Mouse (Mus musculus): Measurements from ENCODE around the gene Qsox1.

Qsox1 gene

DNA sequence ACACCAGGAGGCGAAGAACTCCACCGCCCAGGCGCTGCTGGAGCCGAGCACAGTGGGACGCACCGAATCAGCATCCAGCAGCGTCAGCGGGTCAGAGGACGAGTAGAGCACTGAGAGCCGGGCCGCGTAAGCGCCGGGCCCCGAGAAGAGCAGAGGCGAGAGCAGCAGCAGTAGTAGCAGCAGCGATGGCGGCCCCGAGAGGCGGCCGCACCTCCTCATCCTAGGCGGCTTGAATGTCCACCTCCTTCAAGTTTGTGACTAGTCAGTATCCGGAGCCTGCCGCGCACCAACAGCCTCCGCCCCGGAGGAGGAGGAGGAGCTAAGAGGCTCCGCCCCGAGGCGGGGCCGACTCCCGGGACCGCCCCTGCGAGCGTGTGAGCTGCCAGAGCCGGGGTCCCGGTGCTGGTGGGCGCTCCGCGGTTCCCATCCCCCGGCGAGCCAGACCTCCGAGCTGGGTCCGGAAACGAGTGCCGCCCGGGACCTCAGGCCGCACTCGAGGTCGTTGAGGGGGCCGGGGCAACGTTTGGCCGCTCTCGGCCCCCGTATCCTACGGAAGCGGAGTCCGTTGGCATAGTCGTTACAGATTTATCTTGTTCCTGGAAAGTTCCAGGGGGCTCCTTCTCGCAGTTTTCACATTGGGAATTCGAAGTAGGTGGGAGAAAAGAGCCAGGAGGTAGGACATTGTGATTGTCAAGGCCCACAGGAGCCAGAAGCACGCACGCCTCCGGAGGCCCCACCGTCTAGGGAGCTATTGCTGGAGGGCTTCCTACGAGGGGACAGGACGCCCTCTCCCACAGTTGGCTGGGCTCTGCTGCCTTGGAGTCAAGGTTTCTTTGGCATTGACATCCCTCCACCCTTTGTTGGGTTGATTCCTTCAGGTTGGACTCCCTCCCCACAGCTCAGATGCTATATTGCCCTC is at the start of gene Qsox1:
TSS of gene Qsox1 (minus strand) at position 309 of the 919 bp plus-strand sequence.
- POLR2A ChIA-PET = interaction anchor here (0.6 to 2.4 kb wide), 50 partner anchors 9 to 1026 kb away, joined by 3 to 13 read pairs (median 3); partner anchors contain the start of genes Tor1aip1 (in 3 of the 4), Tor1aip2 (in 3 of the 4), Cep350 (in 2 of the 4) and Abl2 (in 1 of the 4)
- CTCF ChIA-PET = interaction anchor here in 1 of 4 experiments (0.5 kb wide), 1 partner anchor 1125 kb away, joined by 6 read pairs; no protein-coding TSS in a partner anchor

DNA sequence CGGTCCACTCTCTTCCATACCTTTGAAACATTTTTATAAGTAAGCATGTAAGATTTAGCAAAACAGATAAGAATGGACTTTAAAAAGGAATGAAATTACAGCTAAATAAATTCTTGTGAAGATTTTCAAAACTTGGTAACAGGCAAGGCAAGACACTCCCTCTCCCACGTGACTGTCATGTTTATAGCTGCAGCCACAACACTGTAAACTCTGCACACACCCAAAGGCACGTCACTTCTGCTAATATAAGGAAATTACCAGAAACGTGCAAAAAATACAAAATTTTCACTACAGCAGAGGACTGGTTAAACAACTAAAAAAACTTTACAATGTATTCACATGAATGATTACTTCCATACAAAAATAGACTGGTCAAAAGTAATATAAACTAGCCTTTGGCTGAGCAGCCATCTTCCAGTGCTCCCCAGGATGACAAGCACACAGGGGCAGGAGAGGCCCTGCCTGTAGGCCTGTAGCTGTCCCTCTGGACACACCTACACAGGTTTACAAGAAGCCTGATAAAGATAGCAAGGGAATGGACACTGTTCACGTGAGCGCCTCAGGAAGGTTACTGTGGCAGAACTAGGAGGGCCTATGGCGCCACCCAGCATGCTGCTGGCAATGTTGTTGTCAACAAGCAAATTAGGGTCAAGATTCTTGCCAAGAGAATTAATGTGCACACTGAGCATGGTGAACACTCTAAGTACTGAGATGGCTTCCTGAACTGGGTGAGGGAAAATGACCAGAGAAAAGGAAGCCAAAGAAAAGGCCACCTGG is 42.4 kb upstream of the Qsox1 start:
- POLR2A ChIA-PET = interaction anchor here in 1 of 4 experiments (0.9 to 1.5 kb wide), 2 partner anchors 12 to 118 kb away, joined by 4 read pairs; partner anchors contain the start of gene Cep350

DNA sequence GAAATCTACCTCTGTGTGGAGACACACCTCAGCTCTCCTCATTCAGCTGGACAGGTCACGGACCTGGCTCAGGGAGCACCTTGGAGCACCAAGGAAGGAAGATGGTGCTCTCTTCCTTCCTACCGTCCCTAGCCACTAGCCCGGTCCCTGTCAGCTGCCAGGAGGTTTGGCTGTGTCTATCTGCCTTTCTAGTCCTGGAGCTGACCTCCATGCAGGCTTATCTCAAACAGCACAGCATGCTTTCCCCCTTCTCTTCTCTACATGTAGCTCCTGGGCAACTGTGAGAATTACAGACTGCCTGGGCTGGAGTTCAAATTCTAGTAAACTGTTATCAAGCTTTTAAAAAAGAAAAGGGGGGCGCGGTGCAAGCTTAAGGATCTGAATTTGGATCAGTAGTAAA is 40.3 kb upstream of the Qsox1 start:
- CTCF ChIA-PET = interaction anchor here in 1 of 4 experiments (0.5 kb wide), 1 partner anchor 120 kb away, joined by 5 read pairs; the partner anchor contains the start of gene Cep350
- POLR2A ChIA-PET = interaction anchor here in 3 of 4 experiments (0.6 to 1.4 kb wide), 3 partner anchors 9 to 117 kb away, joined by 3 to 4 read pairs (median 3); partner anchors contain the start of gene Qsox1 (in 1 of the 3)

More for the DNA sequence above, 42.4 kb upstream of the Qsox1 start:
- CTCF ChIA-PET = interaction anchor here in 1 of 4 experiments (0.6 kb wide), 1 partner anchor 184 kb away, joined by 3 read pairs; no protein-coding TSS in a partner anchor

DNA sequence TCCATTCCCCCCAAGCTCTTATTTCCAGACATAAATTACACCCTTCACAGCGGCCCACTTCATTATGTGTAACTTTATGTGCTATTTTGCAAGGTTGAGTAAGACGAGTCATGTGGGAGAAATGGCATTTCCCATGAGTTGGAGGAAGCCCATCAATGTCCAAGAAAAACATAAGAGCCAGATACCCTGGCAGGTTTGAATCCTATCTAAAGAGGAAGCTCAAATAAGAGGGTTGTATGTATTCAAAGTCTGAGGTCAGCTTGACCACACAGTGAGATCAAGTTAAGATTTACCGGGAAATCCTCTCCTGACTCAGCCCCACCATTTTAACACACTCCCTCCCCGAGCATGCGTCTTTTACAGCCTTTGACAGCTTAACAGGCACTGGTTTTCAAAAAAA is 31.5 kb upstream of the Qsox1 start:
- ChIA-PET CTCF (no interaction called here), POLR2A (interaction anchor here in 1 of 4 experiments (0.9 kb wide), 1 partner anchor 9 kb away, joined by 3 read pairs; no protein-coding TSS in a partner anchor)

DNA sequence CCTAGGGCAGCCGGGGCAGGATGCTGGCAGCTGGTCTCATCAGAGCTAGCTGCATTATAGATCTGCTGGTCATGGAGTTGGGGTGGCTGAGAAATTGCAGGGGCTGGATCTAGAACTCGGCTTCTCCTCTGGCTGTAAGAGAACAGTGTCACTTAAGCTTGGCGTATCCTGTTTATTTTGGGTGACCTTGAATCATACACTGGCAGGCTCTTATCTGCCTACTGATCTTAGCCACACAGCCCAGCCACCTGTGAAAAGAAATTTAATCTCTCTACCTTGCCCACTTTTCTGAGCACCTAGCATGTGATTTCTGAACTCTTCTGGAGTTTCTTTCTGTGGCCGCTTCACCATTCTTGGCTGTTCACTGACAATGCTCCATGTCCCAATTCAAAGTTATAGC is 30.8 kb upstream of the Qsox1 start:
- POLR2A ChIA-PET = interaction anchor here in 1 of 4 experiments (0.9 kb wide), 1 partner anchor 10 kb away, joined by 3 read pairs; no protein-coding TSS in a partner anchor

DNA sequence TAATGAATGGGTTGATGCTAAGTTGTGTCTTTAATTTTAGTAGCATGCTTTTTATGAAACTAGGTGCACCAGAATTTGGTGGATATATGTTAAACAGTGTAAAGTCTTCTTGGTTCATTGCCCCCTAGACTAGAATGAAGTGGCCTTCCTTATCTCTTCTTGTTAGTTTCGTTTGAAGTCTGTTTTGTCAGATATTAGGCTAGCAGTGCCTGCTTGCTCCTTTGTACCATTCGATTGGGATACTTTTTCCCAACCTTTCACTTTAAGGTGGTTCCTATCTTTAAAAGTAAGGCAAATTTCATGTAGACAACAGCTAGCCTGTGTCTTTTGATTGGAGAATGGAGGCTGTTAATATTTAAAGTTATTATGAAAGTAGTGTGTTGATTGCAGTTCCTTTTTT is 23.0 kb upstream of the Qsox1 start:
- CTCF ChIA-PET = no interaction called here
- POLR2A ChIA-PET = no interaction called here

More for the DNA sequence above, 30.8 kb upstream of the Qsox1 start:
- CTCF ChIA-PET = no interaction called here

DNA sequence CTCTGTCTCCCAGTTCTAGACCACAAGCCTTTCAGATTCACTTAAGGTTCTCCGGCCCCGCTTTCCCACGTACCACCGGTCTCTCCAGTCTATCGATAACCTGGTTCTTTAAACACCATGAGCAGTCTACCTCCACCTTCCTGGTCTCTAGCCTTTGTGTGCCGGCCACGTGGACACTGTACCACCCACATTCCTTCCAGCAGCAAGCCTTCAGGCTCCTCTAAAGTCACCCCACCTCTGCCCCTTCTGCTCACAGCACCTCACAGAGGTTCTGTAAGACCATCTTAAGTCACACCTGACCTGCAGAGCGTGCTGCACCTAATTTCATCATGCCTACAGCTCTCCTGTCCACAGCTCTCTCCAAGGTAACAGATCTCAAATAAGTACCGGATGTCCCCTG is 20.9 kb upstream of the Qsox1 start:
- CTCF ChIA-PET = interaction anchor here in 1 of 4 experiments (0.6 kb wide), 1 partner anchor 302 kb away, joined by 8 read pairs; no protein-coding TSS in a partner anchor
- POLR2A ChIA-PET = interaction anchor here in 1 of 4 experiments (0.6 kb wide), 1 partner anchor 287 kb away, joined by 3 read pairs; no protein-coding TSS in a partner anchor

DNA sequence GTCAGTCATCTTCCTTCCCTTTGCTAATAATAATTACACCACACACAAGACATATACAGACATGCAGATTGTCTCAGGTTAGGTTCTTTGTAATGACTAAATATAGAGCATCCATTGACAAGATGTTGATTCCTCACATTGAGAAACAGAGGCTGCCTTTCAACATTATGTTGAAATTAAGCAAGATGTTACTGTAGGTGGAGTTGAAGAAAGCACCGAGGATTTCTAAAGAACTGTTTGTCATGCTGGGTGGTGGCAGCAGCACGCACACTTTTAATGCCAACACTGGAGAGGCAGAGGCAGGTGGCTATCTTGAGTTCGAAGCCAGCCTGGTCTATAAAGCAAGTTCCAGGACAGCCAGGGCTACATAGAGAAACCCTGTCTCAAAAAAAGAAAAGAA is 19.3 kb upstream of the Qsox1 start:
- POLR2A ChIA-PET = interaction anchor here in 1 of 4 experiments (0.6 to 2.0 kb wide), 5 partner anchors 9 to 141 kb away, joined by 3 to 9 read pairs (median 4); partner anchors contain the start of genes Cep350 and Qsox1
- CTCF ChIA-PET = no interaction called here

DNA sequence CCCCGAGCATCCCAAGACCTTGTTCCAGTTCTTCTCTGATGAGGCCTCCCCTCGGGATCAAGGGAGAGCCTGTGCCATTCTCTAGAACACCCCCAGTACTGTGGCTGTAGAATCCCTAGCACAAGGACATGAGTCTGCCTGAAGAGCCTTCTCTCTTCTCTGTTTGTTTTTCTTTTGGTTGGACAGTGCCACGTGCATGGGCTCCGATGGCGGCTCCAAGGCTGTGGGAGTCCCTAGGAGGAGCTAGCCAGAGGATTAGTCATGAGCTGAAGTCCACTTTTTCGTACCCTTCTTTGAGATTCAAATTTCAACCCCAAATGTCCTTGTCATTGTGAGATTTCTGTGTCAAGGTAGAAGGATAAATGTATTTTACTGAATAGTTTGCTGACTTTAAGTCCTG is 18.2 kb upstream of the Qsox1 start:
- CTCF ChIA-PET = no interaction called here
- POLR2A ChIA-PET = interaction anchor here in 2 of 4 experiments (1.1 to 2.0 kb wide), 5 partner anchors 10 to 142 kb away, joined by 3 to 9 read pairs (median 7); partner anchors contain the start of genes Qsox1 (in 2 of the 2) and Cep350 (in 1 of the 2)

DNA sequence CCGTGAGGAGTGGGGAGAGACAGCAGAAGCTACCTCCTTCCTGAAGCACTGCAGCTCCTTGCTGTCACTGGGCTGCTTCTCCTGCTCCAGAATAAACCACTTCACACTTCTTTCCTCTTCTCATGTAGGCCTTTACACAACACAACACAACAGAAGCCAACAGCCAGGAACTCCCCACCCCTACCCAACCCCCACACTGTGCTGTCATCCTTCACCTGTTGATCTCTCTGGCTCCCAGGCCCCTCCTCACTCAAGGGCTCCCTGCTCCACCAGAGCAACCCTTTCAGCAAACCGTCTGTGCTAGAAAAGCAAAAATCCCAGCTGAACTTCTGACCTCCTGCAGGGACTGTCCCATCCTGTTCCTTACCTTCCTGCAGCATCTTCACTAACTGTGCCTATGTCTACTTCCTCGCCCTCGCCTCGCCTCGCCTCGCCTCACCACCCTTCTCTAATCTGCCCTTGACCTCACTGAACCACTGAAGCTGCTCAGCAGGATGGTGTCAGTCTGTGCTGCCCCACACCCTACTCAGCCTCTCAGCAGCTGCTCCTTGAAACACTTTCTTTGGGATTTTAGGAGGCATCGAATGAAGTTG is 15.1 kb upstream of the Qsox1 start:
- POLR2A ChIA-PET = interaction anchor here in 3 of 4 experiments (1.2 to 1.6 kb wide), 4 partner anchors 15 to 145 kb away, joined by 3 to 4 read pairs (median 4); partner anchors contain the start of gene Qsox1 (in 3 of the 3)
- CTCF ChIA-PET = interaction anchor here in 1 of 4 experiments (0.5 kb wide), 1 partner anchor 9 kb away, joined by 3 read pairs; no protein-coding TSS in a partner anchor

DNA sequence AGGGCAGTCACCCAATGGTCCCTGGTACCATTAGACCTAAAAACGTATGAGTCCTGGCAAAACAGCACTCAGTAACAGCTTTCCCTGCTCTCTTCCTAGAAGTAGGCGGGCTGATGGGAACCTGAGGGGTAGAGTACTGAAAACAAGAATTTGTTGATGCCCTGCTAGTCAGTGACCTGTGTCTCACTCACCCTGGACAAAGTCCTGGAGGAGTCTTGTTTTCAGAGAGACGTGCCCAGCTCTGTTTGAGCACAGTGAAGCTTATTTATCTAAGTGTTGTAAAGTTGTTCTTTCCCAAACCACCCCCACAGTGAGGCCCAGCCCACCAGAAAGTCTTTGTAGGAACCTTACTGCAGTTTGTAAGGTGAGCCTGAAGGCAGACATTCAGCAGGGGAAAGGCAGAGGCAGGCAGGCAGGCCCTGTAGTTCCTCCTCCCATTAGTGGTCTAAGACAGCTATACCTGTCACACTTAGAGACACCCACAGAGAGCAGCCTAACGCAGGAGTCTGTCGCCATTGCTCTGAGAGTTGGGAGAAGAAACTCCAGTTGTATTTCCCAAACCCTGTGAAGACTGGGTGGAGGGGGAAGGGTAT is 14.2 kb upstream of the Qsox1 start:
- POLR2A ChIA-PET = interaction anchor here in 3 of 4 experiments (1.2 to 1.6 kb wide), 4 partner anchors 14 to 146 kb away, joined by 3 to 4 read pairs (median 4); partner anchors contain the start of gene Qsox1 (in 3 of the 3)
- CTCF ChIA-PET = interaction anchor here in 1 of 4 experiments (0.6 kb wide), 1 partner anchor 42 kb away, joined by 3 read pairs; no protein-coding TSS in a partner anchor

DNA sequence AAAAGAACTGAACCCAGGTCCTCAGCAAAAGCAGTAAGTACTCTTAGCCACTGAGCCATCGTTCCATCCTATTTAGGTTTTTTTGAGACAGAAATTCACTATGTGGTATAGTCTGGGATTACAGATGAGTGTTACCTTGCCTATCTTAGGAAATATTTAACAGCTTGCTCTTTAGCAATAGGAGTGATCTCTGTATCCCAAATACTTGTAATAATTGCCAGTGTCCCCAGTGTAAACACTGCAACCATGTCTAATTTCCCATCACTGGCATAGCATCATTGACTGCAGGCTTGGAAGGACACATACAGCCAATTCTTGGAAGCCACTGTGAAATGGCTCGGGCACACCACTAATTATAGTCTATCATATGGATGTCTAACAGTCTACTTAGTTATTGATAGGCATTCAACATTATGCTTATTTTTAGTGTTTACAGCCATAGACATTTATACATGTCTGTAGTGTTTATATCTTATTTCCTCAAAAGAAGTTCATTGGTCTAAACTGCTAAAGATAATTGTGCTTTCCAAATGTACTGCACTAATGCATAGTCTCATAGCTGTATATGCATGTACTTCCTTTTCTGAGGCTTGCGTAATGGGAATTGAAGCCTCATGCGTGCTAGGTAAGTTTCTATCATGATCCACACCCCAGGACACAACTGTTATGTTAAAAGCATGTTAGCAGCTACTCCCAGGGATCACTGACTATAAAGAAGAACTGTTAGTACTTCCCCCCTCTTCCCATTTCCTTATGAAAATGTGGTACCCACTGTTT is 13.4 kb upstream of the Qsox1 start:
- CTCF ChIA-PET = no interaction called here
- POLR2A ChIA-PET = no interaction called here

DNA sequence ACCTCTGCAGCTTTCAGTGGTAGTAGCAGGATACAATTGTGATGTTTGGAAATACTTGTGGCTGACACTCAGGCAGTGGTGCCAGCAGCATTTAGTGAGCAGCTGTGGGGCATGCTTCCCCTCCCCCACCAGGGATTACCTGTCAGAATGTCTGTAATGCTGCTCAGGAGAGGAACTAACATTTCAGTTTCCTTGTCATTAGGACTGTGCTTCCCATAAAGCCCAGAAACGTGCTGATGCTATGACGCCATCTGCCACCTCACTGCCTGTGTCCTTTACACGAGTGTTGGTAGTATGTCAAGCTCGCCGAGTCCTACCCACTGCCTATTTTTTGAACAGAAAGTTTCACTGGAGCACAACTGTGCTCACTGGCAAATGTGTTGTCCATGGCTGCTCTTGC is 8.0 kb upstream of the Qsox1 start:
- ChIA-PET POLR2A (no interaction called here), CTCF (no interaction called here)

DNA sequence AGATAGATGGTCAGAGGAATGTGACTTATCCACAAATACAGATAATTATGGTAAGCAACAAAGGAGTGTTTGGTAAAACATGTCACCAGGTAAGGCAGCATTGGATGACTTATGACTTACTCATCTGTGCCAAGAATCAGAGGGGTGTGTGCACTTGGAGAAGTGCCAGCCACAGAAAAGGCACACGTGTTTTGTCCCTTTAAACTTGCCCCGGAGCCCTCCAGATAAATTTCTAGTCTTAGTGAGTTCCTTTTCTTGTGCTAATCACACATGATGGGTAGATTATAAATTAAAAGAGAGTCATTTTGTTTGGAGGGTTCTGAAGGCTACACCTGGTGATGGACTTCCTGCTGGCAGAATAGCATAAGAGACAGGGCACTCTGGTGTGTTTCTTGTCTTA is 3.5 kb upstream of the Qsox1 start:
- POLR2A ChIA-PET = interaction anchor here in 1 of 4 experiments (0.6 kb wide), 1 partner anchor 23 kb away, joined by 4 read pairs; no protein-coding TSS in a partner anchor
- CTCF ChIA-PET = interaction anchor here in 1 of 4 experiments (0.7 kb wide), 1 partner anchor 122 kb away, joined by 5 read pairs; no protein-coding TSS in a partner anchor

DNA sequence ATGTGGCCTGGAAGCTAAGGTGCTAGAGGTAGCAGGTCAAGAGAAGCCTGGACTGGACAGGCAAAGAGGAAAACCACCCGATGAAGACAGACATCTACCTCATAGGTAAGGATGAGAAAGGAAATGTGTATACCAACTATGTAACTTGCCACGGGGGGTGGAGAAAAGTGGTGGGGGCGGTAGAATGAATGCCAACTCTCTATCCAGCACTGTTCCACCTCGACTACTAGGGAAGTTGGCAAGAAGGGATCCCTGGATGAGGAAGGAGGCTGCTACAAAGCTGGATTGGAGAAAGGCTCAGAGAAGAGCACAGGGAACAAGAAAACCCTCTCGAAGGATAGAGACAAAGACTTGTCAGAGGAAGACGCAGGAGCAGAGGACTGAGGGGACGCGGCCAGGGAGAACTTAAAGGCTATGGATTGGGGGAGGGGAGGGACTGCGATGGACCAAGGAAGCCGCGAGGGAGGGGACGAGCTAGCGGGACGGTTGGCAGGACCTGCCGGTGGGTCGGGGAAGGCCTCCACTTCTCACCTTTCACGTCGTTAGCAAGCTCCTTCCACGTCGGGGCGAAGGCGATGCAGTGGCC is 601 bp downstream of the Qsox1 start:
- ChIA-PET POLR2A (interaction anchor here in 3 of 4 experiments (0.6 to 2.4 kb wide), 30 partner anchors 9 to 662 kb away, joined by 3 to 13 read pairs (median 4); partner anchors contain the start of genes Tor1aip1 (in 3 of the 3), Tor1aip2 (in 3 of the 3), Acbd6 (in 1 of the 3) and Cep350 (in 1 of the 3)), CTCF (interaction anchor here in 1 of 4 experiments (0.5 kb wide), 1 partner anchor 1126 kb away, joined by 6 read pairs; no protein-coding TSS in a partner anchor)

DNA sequence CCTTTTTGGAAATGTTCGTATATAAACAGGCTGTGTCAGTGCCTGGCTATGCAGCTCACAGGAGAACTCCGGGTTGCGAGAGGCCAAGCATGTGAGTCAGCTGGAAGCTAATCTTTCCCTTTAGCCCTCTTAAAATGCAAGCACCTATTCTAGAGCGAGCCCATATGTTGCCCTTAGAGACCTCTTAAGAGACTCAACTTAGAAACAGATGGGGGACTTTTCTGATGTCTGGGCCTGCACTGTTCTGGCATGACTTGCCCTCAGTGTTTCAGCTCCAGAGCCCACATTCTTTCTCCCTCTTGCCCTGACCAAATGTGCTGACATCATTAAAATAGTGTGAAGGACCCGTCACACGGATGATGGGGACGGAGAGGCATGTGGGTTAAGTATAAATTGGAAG is 2.1 kb downstream of the Qsox1 start:
- CTCF ChIA-PET = interaction anchor here in 1 of 4 experiments (0.6 kb wide), 1 partner anchor 462 kb away, joined by 3 read pairs; no protein-coding TSS in a partner anchor
- POLR2A ChIA-PET = interaction anchor here in 3 of 4 experiments (0.7 to 1.5 kb wide), 4 partner anchors 14 to 1010 kb away, joined by 3 to 10 read pairs (median 3); partner anchors contain the start of genes Cep350 (in 1 of the 3), Tor1aip1 (in 1 of the 3) and Tor1aip2 (in 1 of the 3)

Measured in embryonic stem cell, embryonic (primary cell).